Mouse (Mus musculus) midbrain, embryonic 12.5 days (tissue): ENCODE measurements at regions not wholly inside any gene's neighbourhood (a gene's known extent, or its start where the extent isn't known, plus 50 kb on each side); places are given as distances from the start of the nearest gene placed in this dataset.

Experiments used
- ATAC-seq: fragments of 200-750 bp; cut with Nextera tagmentation; 2 replicates; pipeline ENCODE4 v1.8.0; 2017; ENCODE audit warnings: low read depth, moderate TSS enrichment, moderate library complexity; ENCODE audit not compliant: low FRiP score
- H3K27ac ChIP-seq: fragments of 300-500 bp; sonication (generic); replicated peaks from 2 replicates; pipeline ENCODE4 v1.5.1; 2016; ENCODE audit warnings: mild to moderate bottlenecking
- H3K27me3 ChIP-seq: fragments of 300-500 bp; sonication (generic); 2 replicates; pipeline ENCODE4 v1.6.1; 2016; ENCODE audit warnings: mild to moderate bottlenecking
- H3K36me3 ChIP-seq: fragments of 300-500 bp; sonication (generic); 2 replicates; pipeline ENCODE4 v1.6.1; 2016
- H3K4me1 ChIP-seq: fragments of 300-500 bp; sonication (generic); 2 replicates; pipeline ENCODE4 v1.6.1; 2016
- H3K4me2 ChIP-seq: fragments of 300-500 bp; sonication (generic); replicated peaks from 2 replicates; pipeline ENCODE4 v1.6.1; 2016; ENCODE audit warnings: mild to moderate bottlenecking, moderate library complexity
- H3K4me3 ChIP-seq: fragments of 300-500 bp; sonication (generic); 2 replicates; pipeline ENCODE4 v1.5.1; 2016; ENCODE audit warnings: mild to moderate bottlenecking
- H3K9ac ChIP-seq: fragments of 300-500 bp; sonication (generic); replicated peaks from 2 replicates; pipeline ENCODE4 v1.6.1; 2016; ENCODE audit warnings: mild to moderate bottlenecking, moderate library complexity
- H3K9me3 ChIP-seq: fragments of 300-500 bp; sonication (generic); 2 replicates; pipeline ENCODE4 v1.6.1; 2016; ENCODE audit warnings: mild to moderate bottlenecking
- WGBS: fragments of 180-500 bp; shearing (Covaris S2); methylation state at CpG from one replicate; pipeline ENCODE4 v1.1.7; 2016; 5-methylcytosine and 5-hydroxymethylcytosine counted together

DNA sequence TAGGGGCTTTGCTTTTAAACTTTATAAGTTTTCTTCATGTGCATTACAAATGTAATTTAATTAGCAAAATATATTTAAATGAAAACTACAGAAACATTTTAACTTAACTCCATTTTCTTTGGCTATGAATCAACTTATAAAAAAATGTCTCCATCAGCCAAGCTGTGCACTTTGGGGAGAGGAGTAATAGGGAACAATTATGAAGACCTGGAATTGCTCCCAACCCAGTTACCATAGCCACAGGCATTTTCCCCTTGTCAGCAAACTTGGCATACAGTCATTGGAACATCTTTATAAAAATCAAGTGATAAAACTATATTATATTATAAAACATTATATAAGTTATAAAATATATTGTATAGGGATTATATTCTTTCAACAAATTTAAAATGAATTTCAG lies 65.0 kb downstream of the Atxn7l3b start:
- Histone ChIP-seq H3K36me3 (no peaks in the 10 kb centered on the region), H3K9me3 (no peaks in the 10 kb centered on the region), H3K9ac (no peak overlapping the region), H3K27ac (no peak overlapping the region), H3K4me1 (no peaks in the 10 kb centered on the region), H3K4me3 (no peak overlapping the region), H3K4me2 (no peak overlapping the region), H3K27me3 (no peaks in the 10 kb centered on the region)
- no peak for ATAC-seq

DNA sequence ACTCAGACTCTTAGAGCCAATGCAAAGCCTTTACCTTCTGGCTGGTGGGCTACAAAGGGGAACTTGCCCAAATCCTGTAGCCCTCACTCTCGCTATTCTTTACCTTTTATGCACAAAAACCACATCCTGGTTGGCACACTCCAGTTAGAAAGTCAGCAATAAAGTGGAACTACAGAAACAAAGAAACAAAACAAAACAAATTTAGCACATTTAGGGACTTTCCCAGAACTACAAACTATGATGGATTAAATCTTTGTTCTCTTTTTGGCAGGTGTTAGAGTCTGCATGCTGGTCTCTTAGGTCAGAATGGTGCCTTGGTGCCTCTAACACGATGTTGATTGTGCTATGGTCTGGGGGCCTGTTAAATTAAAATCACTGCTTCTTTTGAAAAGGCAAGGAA lies 65.4 kb downstream of the Atxn7l3b start:
- H3K36me3 ChIP-seq, result no peaks in the 10 kb centered on the region
- WGBS, result 68% methylated on average over 2 of the region's 2 CpGs
- no peak overlapping the region for H3K4me3 ChIP-seq
- no peaks in the 10 kb centered on the region for H3K9me3 ChIP-seq
- no peaks in the 10 kb centered on the region for H3K4me1 ChIP-seq
- H3K4me2 ChIP-seq, result no peak overlapping the region
- no peaks in the 10 kb centered on the region for H3K27me3 ChIP-seq
- H3K9ac ChIP-seq, result no peak overlapping the region
- no peak overlapping the region for H3K27ac ChIP-seq
- no peak for ATAC-seq

DNA sequence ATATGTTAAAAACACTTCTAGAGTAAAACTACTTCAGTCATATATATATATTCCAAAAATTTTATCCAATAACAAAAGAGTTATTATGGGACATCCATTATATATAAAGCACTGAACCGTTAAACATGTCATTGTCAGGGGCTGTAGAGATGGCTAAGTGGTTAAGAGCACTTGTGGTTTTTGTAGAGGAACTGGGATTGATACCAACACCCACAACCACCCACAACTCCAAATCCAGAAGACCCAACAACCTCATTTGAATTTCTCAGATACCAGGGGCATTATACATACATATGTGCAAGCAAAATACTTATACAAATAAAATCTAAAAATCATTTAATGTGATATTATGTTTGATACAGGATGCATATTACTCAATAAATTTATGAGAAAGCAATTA lies 76.8 kb downstream of the Atxn7l3b start:
- no peak overlapping the region for H3K27ac ChIP-seq
- H3K9ac ChIP-seq, result no peak overlapping the region
- ATAC-seq, result no peak
- no peak overlapping the region for H3K4me2 ChIP-seq
- H3K9me3 ChIP-seq, result no peaks in the 10 kb centered on the region
- H3K4me1 ChIP-seq, result no peaks in the 10 kb centered on the region
- no peaks in the 10 kb centered on the region for H3K27me3 ChIP-seq
- 83% methylated on average over 1 of the region's 1 CpGs for WGBS
- H3K36me3 ChIP-seq, result no peaks in the 10 kb centered on the region
- H3K4me3 ChIP-seq, result no peak overlapping the region

GRCm38 (mm10) chr10:112846225-112846624 lies 82.6 kb downstream of the Atxn7l3b start:
- ATAC-seq, result no peak
- Histone ChIP-seq H3K9me3 (no peaks in the 10 kb centered on the region), H3K9ac (no peak overlapping the region), H3K4me1 (no peaks in the 10 kb centered on the region), H3K27ac (no peak overlapping the region), H3K4me3 (no peak overlapping the region), H3K4me2 (no peak overlapping the region), H3K36me3 (no peaks in the 10 kb centered on the region), H3K27me3 (no peaks in the 10 kb centered on the region)
- 80% methylated on average over 1 of the region's 1 CpGs for WGBS

DNA sequence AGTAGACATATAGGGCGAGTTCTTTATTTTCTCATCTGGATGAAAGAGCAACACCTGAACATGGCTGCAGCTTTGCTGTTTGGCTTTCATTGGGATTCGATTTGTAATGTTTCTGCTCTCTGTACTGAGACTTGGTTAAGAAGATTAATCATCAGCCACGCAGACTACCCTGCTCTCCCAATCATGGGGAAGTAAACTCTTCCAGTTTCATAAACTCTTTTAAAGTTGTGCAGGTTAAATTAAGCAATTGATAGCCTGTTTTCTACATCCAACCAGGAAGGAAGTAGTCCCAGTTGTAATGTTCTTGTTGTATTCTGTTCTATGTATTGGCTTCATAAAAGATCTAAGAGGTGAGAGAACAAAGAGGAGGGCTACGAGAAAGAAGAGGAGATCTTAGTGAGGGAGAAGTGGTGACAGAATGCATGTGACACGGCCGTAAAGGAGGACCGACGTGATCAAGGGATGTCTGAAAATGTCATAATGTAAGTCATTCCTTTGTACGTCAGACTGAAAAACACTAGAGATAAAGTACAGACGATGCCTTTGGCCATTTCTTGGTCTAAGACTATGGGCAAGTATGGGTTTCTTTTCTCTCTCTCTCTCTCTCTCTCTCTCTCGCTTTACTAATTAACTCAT lies 91.3 kb downstream of the Atxn7l3b start:
- 88% methylated on average over 11 of the region's 11 CpGs for WGBS
- Histone ChIP-seq H3K4me3 (no peak overlapping the region), H3K27me3 (no peaks in the 10 kb centered on the region), H3K27ac (no peak overlapping the region), H3K4me1 (no peaks in the 10 kb centered on the region), H3K9me3 (no peaks in the 10 kb centered on the region), H3K4me2 (no peak overlapping the region), H3K36me3 (no peaks in the 10 kb centered on the region), H3K9ac (no peak overlapping the region)
- no peak for ATAC-seq

- H3K9ac ChIP-seq, result no peak overlapping the region
Measured at GRCm38 (mm10) chr10:112835970-112836369, 92.8 kb downstream of the Atxn7l3b start.

DNA sequence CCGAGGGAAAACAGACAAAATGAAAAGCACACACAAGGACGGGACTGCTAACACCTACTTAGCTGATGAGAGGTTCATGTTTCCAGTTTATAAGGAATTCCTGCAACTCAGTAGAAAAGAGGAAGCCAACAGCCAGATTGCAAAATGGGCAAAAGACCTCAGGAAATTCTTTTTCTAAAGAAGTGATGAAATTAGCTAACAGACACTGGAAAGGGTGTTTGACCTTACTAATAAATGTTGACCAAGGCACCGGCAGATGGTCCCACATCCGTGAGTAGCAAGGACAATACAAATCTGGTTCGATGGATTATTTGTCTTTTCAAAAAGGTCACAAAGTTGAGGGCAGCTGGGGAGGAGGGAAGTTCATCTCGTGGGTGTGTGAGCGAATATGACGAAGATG lies 93.3 kb downstream of the Atxn7l3b start:
- no peak for ATAC-seq
- Histone ChIP-seq H3K27ac (no peak overlapping the region), H3K4me2 (no peak overlapping the region), H3K4me1 (no peaks in the 10 kb centered on the region), H3K27me3 (no peaks in the 10 kb centered on the region), H3K4me3 (no peak overlapping the region), H3K36me3 (no peaks in the 10 kb centered on the region), H3K9ac (no peak overlapping the region), H3K9me3 (no peaks in the 10 kb centered on the region)
- WGBS, result 72% methylated on average over 8 of the region's 8 CpGs

More at GRCm38 (mm10) chr10:112835970-112836369, 92.8 kb downstream of the Atxn7l3b start:
- Histone ChIP-seq H3K27me3 (no peaks in the 10 kb centered on the region), H3K4me1 (no peaks in the 10 kb centered on the region), H3K9me3 (no peaks in the 10 kb centered on the region), H3K27ac (no peak overlapping the region), H3K36me3 (no peaks in the 10 kb centered on the region), H3K4me2 (no peak overlapping the region), H3K4me3 (no peak overlapping the region)
- WGBS, result 83% methylated on average over 9 of the region's 9 CpGs
- no peak for ATAC-seq

DNA sequence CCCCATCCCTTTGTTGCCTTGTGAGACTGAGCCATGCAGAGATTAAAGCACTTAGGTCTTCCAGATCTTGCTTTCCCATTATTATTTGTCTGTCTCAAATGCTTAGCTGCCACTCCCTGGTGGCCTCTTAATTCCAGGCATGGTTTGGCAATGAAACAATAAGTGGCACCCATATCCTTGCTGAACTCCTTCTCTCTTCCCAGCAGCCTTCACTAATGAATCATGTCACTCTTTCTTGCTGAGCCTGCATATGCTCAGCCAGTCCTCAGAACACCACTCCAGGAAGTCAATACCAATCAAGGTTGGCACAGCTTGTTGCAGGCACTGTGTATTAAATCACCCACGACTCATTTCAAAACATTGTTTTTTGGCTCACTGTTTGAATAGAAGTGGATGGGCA lies 118.6 kb downstream of the Atxn7l3b start:
- no peaks in the 10 kb centered on the region for H3K36me3 ChIP-seq
- no peak overlapping the region for H3K9ac ChIP-seq
- no peaks in the 10 kb centered on the region for H3K9me3 ChIP-seq
- no peak overlapping the region for H3K4me2 ChIP-seq
- no peaks in the 10 kb centered on the region for H3K4me1 ChIP-seq
- WGBS, result 5% methylated on average over 1 of the region's 1 CpGs
- H3K27ac ChIP-seq, result no peak overlapping the region
- H3K27me3 ChIP-seq, result no peaks in the 10 kb centered on the region
- H3K4me3 ChIP-seq, result no peak overlapping the region
- ATAC-seq, result no peak

GRCm38 (mm10) chr10:112803557-112803956 lies 125.2 kb downstream of the Atxn7l3b start:
- no peak for ATAC-seq
- H3K4me3 ChIP-seq, result no peak overlapping the region
- no peaks in the 10 kb centered on the region for H3K9me3 ChIP-seq
- no peaks in the 10 kb centered on the region for H3K4me1 ChIP-seq
- H3K27ac ChIP-seq, result no peak overlapping the region
- H3K27me3 ChIP-seq, result 0 out of 2 replicates have a peak, but pooled peaks cover 4% of the 10 kb centered on the region
- H3K4me2 ChIP-seq, result no peak overlapping the region
- H3K36me3 ChIP-seq, result no peaks in the 10 kb centered on the region
- 56% methylated on average over 6 of the region's 6 CpGs for WGBS
- no peak overlapping the region for H3K9ac ChIP-seq

DNA sequence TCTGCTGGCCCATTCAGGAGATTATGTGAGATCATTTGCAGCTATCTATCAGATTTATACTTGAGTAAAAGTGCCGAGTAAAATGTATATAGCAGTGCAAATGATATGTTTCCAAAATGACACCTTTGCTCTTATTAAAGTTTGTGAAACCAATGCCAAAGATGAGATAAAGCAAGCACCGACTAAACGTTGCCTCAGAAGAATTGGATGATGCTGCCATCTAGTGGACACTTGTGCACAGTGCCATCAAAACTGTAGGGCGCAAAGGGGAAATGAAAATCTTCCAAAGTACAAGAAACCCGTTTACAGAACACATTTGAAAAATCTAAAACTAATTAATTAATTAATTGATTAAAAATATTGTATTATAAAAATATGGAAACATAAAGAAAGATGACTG lies 127.2 kb downstream of the Atxn7l3b start:
- no peak overlapping the region for H3K9ac ChIP-seq
- H3K27ac ChIP-seq, result no peak overlapping the region
- no peak overlapping the region for H3K4me2 ChIP-seq
- H3K4me1 ChIP-seq, result peaks cover 6% of the 10 kb centered on the region
- H3K9me3 ChIP-seq, result no peaks in the 10 kb centered on the region
- H3K36me3 ChIP-seq, result no peaks in the 10 kb centered on the region
- ATAC-seq, result no peak
- WGBS, result 8% methylated on average over 5 of the region's 5 CpGs
- 0 out of 2 replicates have a peak, but pooled peaks cover 4% of the 10 kb centered on the region for H3K27me3 ChIP-seq
- no peak overlapping the region for H3K4me3 ChIP-seq

- H3K4me2 ChIP-seq, result no peak overlapping the region
- 0 out of 2 replicates have a peak, but pooled peaks cover 4% of the 10 kb centered on the region for H3K27me3 ChIP-seq
- H3K27ac ChIP-seq, result peak overlapping the region; percentile 10
- no peaks in the 10 kb centered on the region for H3K9me3 ChIP-seq
- no peak overlapping the region for H3K9ac ChIP-seq
- no peak overlapping the region for H3K4me3 ChIP-seq
- H3K36me3 ChIP-seq, result no peaks in the 10 kb centered on the region
- peaks cover 6% of the 10 kb centered on the region for H3K4me1 ChIP-seq
- 30% methylated on average over 7 of the region's 7 CpGs for WGBS
- ATAC-seq, result peak; percentile 36
Measured at GRCm38 (mm10) chr10:112798603-112799002, 130.2 kb downstream of the Atxn7l3b start.

DNA sequence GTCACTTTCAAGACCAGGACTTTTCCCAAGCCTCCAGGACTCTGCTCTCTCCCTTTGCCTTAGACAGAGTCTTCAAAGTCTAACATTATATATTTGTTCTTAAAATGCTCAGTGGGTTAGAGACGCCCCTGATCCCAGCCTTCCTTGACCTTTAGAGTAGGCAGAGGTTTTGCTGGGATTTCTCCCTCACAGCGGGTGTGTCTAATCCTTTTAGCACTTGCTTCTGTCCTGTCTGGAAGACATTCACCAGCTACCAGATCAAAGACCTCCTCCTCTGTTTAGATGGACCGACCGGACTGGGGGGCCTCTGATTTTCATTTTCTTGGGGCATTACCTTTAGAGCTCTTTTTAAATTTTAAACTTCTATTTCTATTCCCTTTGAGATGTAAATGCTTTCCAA lies 130.7 kb downstream of the Atxn7l3b start:
- no peaks in the 10 kb centered on the region for H3K9me3 ChIP-seq
- H3K4me2 ChIP-seq, result no peak overlapping the region
- peaks cover 6% of the 10 kb centered on the region for H3K4me1 ChIP-seq
- no peaks in the 10 kb centered on the region for H3K36me3 ChIP-seq
- peak; percentile 77 for ATAC-seq
- 0 out of 2 replicates have a peak, but pooled peaks cover 4% of the 10 kb centered on the region for H3K27me3 ChIP-seq
- peak overlapping the region; percentile 10; the same call in 1 of the 2 replicates for H3K27ac ChIP-seq
- no peak overlapping the region for H3K9ac ChIP-seq
- 2% methylated on average over 4 of the region's 4 CpGs for WGBS
- H3K4me3 ChIP-seq, result no peak overlapping the region

DNA sequence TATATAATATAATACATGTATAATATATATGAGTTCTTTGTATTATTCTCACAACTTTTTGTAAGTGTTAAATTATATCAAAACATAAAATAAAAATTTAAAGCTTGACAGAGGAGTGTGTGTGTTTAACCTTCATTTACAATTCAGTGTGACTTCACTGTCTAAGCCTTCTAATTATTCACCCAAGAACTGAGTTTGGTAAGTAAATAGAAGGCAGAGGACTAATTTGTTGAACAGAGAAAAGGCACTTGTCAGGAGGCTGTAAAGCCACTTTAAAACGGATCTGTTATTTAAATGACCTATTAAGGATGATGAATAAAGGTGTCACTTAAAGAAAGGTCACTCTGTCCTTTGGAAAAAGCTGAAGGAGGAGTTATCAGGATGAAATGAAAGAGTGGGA lies 132.9 kb downstream of the Atxn7l3b start:
- Histone ChIP-seq H3K36me3 (no peaks in the 10 kb centered on the region), H3K9ac (no peak overlapping the region), H3K27me3 (no peaks in the 10 kb centered on the region), H3K4me3 (no peak overlapping the region), H3K27ac (no peak overlapping the region), H3K9me3 (no peaks in the 10 kb centered on the region), H3K4me2 (no peak overlapping the region), H3K4me1 (peaks cover 6% of the 10 kb centered on the region)
- WGBS, result 6% methylated on average over 1 of the region's 1 CpGs
- ATAC-seq, result no peak
